Mouse (Mus musculus): ENCODE data around the gene 1700021F07Rik. TPM values are rescaled to one million over a fixed set of nuclear protein-coding genes. Genes with fewer than 3 reads are reported as not detected.

1700021F07Rik gene
- polyA plus RNA-seq, 1 experiment from 2014 or later: not detected

DNA sequence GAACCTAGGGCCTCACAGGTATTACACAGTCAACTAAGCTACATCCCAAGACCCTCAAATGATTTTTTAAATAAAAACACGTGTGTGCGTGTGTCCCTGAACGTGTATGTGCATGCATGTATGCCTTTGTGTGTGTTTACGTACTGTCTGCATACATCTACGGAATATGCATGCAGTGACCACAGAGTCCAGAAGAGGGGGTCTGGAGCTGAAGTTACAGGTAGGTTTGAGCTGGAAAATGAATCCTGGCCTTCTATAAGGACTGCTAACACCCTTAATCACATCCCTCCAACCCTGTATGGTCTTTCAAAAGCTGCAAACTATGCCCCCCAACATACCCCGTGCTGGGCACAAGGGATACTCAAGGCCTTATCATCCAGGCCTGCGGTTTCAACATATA lies 41.0 kb downstream of the 1700021F07Rik start:
- Histone ChIP-seq H3K9ac (no peak overlapping the region), H3K36me3 (no peaks in the 10 kb centered on the region), H3K4me2 (no peak overlapping the region), H3K27me3 (replicated peaks) (peaks cover 9% of the 10 kb centered on the region), H3K27ac (replicated peaks) (no peak overlapping the region), H3K4me1 (no peaks in the 10 kb centered on the region), H3K9me3 (no peaks in the 10 kb centered on the region), H3K4me3 (no peak overlapping the region)
- ATAC-seq (ENCODE audit: extremely low read depth, insufficient number of reproducible peaks, low FRiP score, low TSS enrichment): no peak
- WGBS: 64% methylated on average over 7 of the region's 7 CpGs

- Histone ChIP-seq H3K27me3 (replicated peaks) (peaks cover 9% of the 10 kb centered on the region; the same call in 1 of the 2 replicates), H3K27ac (replicated peaks) (no peak overlapping the region), H3K4me2 (no peak overlapping the region), H3K4me3 (no peak overlapping the region), H3K9ac (no peak overlapping the region), H3K9me3 (no peaks in the 10 kb centered on the region), H3K4me1 (no peaks in the 10 kb centered on the region), H3K36me3 (no peaks in the 10 kb centered on the region)
- 70% methylated on average over 9 of the region's 9 CpGs for WGBS
- ATAC-seq (ENCODE audit: extremely low read depth, insufficient number of reproducible peaks, low FRiP score, low TSS enrichment): no peak
These were observed 41.8 kb downstream of the 1700021F07Rik start for GRCm38 (mm10) chr2:173564179-173564578.

Other genes starting within 250 kb of the 1700021F07Rik start
- 3.4 TPM in 2 replicates for gene Pmepa1, start 246.1 kb upstream of the 1700021F07Rik start, polyA plus RNA-seq (2015; fragmentation: Nextera tagmentation; extraction: Ambion mirVana)
- gene Ankrd60, start 55.8 kb downstream of the 1700021F07Rik start, polyA plus RNA-seq (2015; fragmentation: Nextera tagmentation; extraction: Ambion mirVana): not detected in 2 replicates
- 25.5 and 26.0 TPM in 2 replicates for gene Rab22a, start 137.2 kb downstream of the 1700021F07Rik start, polyA plus RNA-seq (2015; fragmentation: Nextera tagmentation; extraction: Ambion mirVana)
- not detected in 2 replicates for gene 1700010B08Rik, start 196.8 kb downstream of the 1700021F07Rik start, polyA plus RNA-seq (2015; fragmentation: Nextera tagmentation; extraction: Ambion mirVana)
- gene Vapb, start 214.9 kb downstream of the 1700021F07Rik start, polyA plus RNA-seq (2015; fragmentation: Nextera tagmentation; extraction: Ambion mirVana): 8.2 and 8.6 TPM in 2 replicates